In genomic region chr10:118268812-118269211, GRCm38 (mm10) we compare ENCODE assay signal across 1 mouse cellular context. TPM values are rescaled to one million over a fixed set of nuclear protein-coding genes. Genes with fewer than 3 reads are reported as not detected.
"Had no signal": no experiment of that assay in that cellular context is flagged by ENCODE, and none has a peak within 500 bp of the region (broad histone marks: within the 10 kb centered on the region; RNA-seq: fewer than 3 reads in every experiment).

No protein-coding gene starts in this region.

RNA-seq across cellular contexts. Expression of gene Gm32802, which starts 10.3 kb away (rescaled TPM):
- total RNA-seq: neutrophil, adult 5-6 weeks had no signal

RNA-seq across cellular contexts. Expression of gene Iltifb, which starts 26.0 kb away (rescaled TPM):
- total RNA-seq: neutrophil, adult 5-6 weeks had no signal

RNA-seq across cellular contexts. Expression of gene Gm32717, which starts 28.2 kb away (rescaled TPM):
- total RNA-seq: neutrophil, adult 5-6 weeks had no signal

RNA-seq across cellular contexts. Expression of gene Gm9040, which starts 58.0 kb away (rescaled TPM):
- total RNA-seq: neutrophil, adult 5-6 weeks had no signal
